Mouse (Mus musculus) telencephalon, adult 2 months (tissue): ENCODE data around the gene Synpr.

Source experiments
- DNase-seq: peaks from one replicate; pipeline ENCODE4 v3.0.0-alpha.2; 2011; ENCODE audit warnings: low read depth, low spot score

The Synpr gene

DNA sequence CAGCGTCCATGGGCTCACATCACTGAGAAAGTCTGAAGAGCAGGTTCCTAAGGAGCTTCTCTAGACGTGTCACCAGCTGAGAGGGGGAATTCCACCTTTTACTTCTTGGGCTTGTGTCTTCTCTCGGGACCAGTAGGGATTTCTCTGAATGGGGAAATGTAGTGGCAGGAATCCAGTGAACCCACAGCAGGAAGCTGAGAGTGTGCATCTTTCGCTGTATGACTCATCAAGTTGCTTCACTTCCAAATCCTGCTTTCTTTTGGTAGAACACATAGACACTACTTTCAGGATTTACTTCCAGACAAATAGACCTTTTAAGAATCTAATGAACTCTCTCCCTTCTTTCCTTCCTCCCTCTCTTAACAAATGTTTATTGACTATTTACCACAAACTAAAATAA is 266.6 kb downstream of the Synpr start:
- peak; percentile 38 for DNase-seq

DNA sequence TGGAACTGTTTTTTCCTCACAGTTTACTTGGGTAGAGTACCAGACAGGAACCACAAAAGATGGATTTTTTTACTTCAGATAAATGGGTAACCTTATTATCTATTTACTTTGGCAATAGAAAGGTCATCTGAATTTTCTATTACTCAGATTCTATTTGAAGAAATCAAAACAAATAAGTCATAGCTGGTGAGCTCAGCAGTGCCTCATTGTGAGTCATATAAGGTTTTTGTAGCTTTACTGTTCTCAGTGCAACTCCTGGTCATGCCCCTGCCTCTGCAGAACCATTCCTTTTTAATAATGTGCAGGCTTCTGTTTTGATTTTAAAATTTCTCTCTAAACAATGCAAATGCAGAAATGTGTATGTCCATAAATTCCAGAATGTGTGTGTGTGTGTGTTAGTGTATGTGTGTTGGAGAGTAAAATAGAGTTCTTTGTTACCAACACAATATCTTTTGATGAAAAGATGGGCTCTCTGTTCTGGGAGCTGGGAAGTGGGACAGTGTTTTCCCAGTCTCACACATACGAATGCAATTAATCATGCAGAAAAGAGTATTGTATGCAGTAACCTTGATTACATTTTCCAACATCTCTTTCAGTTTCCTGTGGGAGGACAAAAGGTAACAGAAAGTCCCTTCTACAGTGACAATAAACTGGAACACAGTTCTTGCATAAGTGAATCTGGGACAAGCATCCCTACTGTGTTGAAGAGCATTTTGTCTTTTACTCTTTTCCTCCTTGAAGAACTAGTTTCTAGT is 269.2 kb downstream of the Synpr start:
- DNase-seq, result no peak

DNA sequence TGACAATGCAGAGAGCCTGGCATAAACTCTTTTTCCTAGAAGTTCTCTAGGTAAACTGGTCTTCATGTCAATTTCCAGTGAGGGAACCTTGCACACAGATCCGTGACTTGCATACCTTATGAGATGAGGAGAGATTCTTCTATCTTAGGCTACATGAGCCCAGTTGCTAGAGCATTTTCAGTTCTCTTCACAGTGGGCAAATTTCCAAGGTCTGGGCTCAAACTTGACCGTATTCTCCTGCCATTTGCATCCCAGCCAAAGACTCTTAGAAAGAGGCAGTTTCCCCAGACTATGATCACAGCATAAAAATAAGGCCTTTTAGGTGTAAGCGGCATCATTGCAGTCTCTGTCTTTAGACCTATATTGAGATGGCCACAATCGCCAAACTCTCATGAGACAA is 270.1 kb downstream of the Synpr start:
- no peak for DNase-seq

DNA sequence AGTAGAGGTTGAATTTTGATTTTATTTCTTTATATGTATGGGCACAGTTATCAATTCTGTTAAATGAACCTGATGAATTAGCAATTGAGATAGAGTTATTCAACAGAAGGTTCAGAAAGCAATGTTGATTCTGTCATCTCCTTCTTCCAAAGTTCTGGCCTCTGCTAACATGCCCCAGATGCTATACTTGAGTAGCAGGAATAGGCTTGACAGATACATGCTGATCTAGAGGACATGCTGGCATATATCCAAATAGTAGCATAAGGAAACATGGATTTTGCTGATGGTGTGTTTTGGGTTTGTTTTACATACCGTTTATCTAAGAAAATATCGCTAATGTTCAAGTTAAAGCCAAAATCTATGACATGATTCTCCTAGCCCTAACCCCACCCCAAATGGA is 273.5 kb downstream of the Synpr start:
- no peak for DNase-seq

DNA sequence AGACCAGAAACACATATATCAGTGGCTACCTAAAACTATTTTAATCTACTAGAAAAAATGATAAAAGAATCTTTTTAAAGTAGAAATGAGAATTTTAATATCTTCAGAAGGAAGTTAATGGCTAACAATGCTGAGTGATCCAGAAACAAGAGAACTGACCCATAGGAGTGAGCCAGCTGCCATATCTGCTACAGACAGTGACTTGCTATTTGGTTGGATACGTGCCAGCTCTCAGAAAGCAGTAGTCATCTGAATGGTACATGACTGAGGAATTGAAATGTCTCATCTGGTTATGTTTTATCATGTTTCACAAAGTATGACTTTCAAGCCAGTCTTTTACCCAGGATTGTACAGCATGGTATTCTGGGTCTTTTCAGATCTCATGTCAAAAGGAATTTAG is 282.7 kb downstream of the Synpr start:
- DNase-seq, result no peak

DNA sequence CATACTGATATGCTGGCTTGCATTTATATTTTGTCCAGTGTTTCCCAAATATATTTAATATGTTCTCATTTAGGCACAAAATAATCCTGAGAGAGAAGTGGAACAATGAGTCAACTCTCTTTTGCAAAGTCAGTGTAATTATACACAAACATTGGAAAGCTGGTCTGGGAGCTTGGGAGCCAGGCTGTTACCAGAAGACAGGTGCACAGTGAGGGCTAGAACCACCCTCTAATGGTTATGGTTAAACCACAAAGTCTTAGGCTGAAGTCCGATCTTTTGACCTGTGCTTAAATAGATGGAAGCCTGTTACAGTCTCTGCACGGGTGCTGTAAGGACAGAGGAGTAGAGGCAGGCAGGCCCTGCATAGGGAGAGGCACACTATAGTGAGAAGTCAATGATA is 283.4 kb downstream of the Synpr start:
- DNase-seq, result no peak

DNA sequence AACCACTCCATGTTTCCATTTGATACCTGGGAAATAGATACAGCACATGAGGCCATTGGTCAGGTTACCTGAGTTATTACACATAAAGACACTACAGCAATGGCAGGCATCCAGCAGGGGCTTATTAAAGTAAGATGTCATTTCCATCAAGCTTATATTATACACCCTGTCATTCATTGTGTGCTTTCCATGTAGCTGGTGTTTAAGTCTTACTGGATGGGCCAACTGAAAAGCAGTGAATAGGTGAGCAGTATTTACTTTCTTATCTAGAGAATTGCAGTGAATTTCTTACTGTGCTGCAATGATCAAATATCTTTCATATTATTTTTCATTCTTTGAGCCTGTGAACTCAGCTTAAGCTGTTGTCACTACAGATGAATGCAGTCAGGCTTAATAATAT is 287.4 kb downstream of the Synpr start:
- DNase-seq, result no peak

DNA sequence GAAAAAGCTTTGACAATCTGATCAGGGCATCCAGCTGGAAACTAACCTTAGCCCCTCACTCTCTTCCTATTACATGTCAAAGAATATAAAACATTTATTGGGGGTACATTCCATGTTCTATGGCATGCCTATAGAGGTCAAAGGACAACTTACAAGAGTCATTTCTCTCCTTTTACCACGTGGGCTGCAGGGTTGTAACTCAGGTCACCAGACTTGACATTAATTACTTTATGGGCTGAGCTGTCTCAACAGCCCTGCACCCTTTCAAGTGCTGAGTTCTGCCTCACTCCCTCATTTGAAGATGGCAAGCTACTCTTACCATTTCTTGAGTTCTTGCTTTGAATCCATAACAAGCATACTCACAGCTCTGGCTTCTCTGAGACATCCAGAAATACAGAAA is 287.9 kb downstream of the Synpr start:
- no peak for DNase-seq

DNA sequence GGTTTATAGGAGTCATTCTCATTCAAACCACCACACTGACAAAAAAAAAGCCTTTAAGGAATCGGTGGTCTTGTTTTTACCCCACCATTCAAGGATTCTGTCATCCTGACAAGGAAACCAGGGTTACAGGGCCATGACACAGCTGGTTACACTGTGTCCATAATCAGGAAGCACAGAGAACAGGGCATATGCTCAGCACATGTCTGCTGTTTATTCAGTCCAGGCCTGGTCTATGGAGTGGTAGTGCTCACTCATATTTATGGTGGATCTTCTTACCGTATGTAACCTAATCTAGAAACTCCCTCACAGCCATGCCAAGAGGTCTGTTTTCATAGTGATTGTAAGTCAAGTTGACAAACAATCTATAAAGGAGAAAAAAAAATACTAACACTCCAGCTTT is 293.5 kb downstream of the Synpr start:
- DNase-seq, result no peak

DNA sequence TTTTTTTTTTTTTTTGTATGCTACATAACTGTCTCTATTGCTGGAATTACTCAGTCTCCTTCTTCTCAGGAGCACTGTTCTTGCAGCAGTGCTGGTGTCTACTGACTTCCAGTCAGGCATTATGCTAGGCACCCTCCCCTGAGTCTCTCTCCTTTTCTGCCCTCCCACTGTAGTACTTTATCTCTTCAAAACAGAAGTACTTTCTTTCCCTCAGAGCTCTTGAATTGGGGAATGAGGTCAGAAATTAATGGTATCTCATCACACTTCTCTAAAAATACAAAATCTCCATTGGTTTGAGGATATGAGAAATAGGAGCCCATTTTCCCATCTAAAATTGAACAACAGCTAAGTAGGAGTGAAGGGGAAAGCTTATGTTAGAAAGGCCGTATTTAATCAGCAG is 294.2 kb downstream of the Synpr start:
- DNase-seq, result no peak

DNA sequence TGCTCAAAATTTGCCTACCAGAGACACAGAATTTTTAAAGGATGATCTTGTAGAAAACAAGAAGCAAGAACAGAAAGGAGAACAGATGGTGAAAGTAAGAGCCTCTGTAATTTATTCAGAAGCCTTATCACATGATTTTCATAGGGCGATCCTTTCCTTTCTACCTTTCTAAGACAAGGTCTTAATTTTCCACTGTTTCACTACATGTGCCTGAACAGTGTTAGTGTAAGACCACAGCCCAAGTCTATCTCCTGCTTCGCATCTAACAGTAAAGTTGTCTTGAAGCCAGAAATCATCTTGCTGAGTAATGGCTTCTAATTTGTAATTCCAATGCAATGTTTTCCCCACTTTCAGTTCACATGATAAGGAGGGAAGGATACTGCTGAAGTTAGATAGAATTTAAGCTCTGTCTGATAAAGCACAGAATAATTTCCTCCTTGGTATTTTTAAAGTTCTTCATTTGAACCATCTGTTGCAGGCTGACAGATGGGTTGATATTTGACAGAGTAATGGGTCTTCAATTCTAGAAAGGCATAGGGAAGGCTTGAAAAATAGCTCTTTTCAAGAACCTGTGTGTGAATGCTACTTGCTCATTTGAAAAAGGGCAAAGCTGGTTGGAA is 308.9 kb downstream of the Synpr start:
- peak; percentile 63 for DNase-seq

DNA sequence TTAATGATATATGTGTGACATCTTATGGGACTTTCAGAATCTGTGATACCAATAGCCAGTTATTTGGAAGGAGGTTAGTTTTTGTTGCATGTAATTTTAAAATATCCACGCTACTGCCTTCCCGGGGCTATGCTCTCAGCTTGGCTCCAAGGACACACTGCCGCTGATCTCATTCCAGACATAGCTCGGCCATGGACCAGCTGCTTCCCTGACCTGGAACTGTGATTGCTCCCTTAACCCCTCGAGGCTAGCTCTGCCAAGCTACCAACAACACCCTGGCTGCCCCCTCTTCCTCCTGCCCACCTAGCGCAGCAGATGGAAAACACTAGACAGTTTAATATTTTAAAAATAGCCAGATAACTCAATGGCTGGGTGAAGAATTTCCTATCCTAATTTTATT is 311.7 kb downstream of the Synpr start:
- no peak for DNase-seq

DNA sequence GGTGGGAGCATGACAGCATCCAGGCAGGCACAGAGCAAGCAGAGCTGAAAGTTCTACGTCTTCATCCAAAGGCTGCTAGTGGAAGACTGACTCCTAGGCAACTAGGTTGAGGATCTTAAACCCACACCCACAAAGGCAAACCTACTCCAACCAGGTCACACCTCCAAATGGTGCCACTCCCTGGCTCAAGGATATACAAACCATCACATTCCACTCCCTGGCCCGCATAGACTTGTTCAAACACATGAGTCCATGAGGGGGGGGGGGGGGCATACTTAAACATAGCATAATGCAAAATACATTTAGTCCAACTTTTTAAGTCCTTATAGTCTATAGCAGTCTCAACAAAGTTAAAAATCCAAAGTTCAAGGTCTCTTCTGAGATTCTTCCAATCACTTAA is 312.6 kb downstream of the Synpr start:
- DNase-seq, result no peak

DNA sequence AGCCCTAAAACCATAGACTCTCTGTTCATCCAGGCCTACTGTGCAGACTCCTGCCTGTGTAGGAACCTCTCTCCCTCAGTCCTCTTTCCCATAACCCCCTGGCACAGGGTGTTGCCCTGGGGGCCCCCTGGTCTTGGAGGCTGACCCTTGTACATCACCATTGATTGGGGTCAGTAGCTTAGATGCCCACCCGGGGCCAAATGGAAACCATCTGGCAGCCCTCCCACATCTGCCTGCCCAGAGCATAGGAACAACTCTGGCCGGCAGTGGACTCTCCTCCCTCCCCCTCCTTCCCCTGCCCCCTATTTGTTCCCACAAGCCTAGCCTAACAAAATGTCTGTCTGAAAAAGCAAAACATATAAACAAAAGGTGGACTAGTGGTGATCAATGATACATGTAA is 336.0 kb downstream of the Synpr start:
- no peak for DNase-seq

DNA sequence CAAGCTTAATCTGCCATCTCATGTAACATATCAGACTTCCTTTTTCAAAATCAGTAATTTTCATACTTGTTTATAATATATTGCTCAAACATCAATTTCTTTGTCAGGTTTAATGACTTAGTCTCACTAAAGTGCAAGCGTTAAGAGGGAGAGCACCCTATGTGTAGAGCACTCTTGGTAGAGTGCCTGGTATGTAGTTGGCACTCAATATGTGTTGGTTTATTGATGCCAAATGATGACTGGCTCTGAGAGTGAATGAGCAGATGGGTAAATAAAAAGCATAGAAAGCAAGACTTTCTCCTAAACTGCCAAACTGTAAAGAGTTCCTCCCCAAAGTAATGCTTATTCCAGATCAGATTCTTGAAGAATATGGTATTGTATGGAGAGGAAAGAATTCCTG is 365.3 kb downstream of the Synpr start:
- DNase-seq, result no peak

DNA sequence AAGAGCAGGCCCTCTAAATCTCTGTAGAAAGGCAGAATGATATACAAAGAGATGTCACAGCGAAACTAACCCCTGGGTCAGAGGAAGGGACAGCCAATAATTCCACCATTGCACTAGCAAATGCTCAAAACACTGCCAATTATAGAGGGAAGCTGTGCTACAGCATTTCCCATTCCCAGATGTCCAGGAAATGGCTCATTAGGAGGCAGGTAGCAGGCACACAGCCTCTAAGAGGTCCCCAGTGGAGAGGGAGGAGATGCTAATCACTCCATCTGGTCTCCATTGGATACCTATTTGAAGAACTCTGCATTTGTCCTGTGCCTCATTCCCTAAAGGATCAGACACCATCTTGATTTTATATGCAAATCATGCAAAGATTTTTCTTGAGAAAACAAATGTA is 366.5 kb downstream of the Synpr start:
- no peak for DNase-seq

DNA sequence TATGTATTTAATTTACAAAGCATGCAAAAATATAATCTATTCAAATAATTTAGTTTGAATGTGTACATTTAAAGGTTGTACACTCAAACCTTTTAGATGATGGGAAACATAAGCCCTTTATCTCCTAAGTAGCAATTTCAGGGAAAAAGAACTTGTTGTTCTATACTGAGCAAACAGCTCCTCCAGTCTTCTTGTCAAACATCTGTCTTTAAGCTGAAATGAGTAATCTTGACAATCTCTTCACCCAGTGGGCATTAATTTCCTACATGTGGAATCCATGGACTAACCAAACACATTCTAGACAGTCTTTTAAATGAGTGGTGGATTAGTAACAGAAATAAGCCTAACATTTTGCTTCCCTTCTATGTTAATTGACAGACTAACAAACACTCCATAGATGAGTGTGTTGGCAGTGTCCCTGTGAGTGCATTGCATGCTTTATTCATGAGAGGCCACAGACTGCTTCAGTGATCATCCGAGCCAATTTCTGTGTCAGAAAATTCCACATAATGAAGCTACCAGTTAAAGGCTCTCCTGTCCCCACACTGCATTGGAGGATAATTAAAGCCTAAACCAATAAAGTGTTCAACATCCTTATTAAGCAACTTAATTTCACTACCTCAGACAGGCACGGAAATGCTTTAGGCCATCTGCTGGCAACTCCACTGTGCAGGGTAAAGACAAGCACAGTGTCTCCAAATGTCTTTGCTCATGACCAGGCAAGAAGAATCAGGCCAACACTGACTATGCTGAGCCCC is 367.1 kb downstream of the Synpr start:
- DNase-seq, result peak; percentile 11
